Mouse (Mus musculus) spleen, adult 18-20 months (tissue): Measurements from ENCODE around the gene Gm45713.
"Not testable (repeated sequence)": the region's sequence is repeated elsewhere in the genome, so short reads cannot be mapped to it uniquely, and the experiment has no call there.

Source experiments
- DNase-seq, 2 experiments: peaks; one replicate each; pipeline ENCODE4 v3.0.0; 2022; ENCODE audit warnings: mixed read lengths in 2 of 2

Gm45713 gene

GRCm38 (mm10) chr7:45162551-45162950, 26.5 kb upstream of the Gm45713 start:
- DNase-seq, result no peak

- peak; percentile 79 to 91 for DNase-seq
Observed at GRCm38 (mm10) chr7:45161612-45162473, 25.8 kb upstream of the Gm45713 start.

- DNase-seq, result no peak
Observed at GRCm38 (mm10) chr7:45160866-45161265, 24.8 kb upstream of the Gm45713 start.

- no peak for DNase-seq
Observed at GRCm38 (mm10) chr7:45160316-45160800, 24.3 kb upstream of the Gm45713 start.

- no peak for DNase-seq
Observed at GRCm38 (mm10) chr7:45158991-45159390, 23.0 kb upstream of the Gm45713 start.

- DNase-seq, result no peak
Observed at GRCm38 (mm10) chr7:45157459-45157858, 21.4 kb upstream of the Gm45713 start.

GRCm38 (mm10) chr7:45156206-45156605, 20.2 kb upstream of the Gm45713 start:
- DNase-seq, result no peak

GRCm38 (mm10) chr7:45155590-45155989, 19.6 kb upstream of the Gm45713 start:
- DNase-seq, result no peak

GRCm38 (mm10) chr7:45154993-45155514, 19.0 kb upstream of the Gm45713 start:
- peak; percentile 29 to 38 for DNase-seq

- DNase-seq, result peak; percentile 94 to 98
Observed at GRCm38 (mm10) chr7:45154096-45154992, 18.3 kb upstream of the Gm45713 start, which contains the start of the genes Pih1d1 and Aldh16a1. TSS of gene Pih1d1 (plus strand) at chr7:45154303. TSS of gene Aldh16a1 (minus strand) at chr7:45154584.

GRCm38 (mm10) chr7:45153586-45153985, 17.6 kb upstream of the Gm45713 start:
- no peak for DNase-seq

GRCm38 (mm10) chr7:45153052-45153451, 17.0 kb upstream of the Gm45713 start:
- DNase-seq, result not testable (repeated sequence)

- DNase-seq, result no peak
Observed at GRCm38 (mm10) chr7:45151303-45151702, 15.3 kb upstream of the Gm45713 start.

- no peak for DNase-seq
Observed at GRCm38 (mm10) chr7:45150321-45150720, 14.3 kb upstream of the Gm45713 start.

GRCm38 (mm10) chr7:45149545-45149944, 13.5 kb upstream of the Gm45713 start:
- no peak for DNase-seq

GRCm38 (mm10) chr7:45148534-45149098, 12.6 kb upstream of the Gm45713 start:
- DNase-seq, result no peak

GRCm38 (mm10) chr7:45147899-45148298, 11.9 kb upstream of the Gm45713 start:
- DNase-seq, result no peak

- DNase-seq, result no peak
Observed at GRCm38 (mm10) chr7:45147267-45147666, 11.2 kb upstream of the Gm45713 start.

GRCm38 (mm10) chr7:45145460-45145859, 9.4 kb upstream of the Gm45713 start:
- DNase-seq, result no peak

GRCm38 (mm10) chr7:45144368-45145174, 8.5 kb upstream of the Gm45713 start:
- no peak for DNase-seq

- DNase-seq, result no peak
Observed at GRCm38 (mm10) chr7:45141914-45142313, 5.9 kb upstream of the Gm45713 start.

- DNase-seq, result no peak
Observed at GRCm38 (mm10) chr7:45141319-45141718, 5.3 kb upstream of the Gm45713 start.
